10 mouse cellular contexts compared by ENCODE assay signal in genomic region chr8:94735426-94736094, GRCm38 (mm10). TPM values are rescaled to one million over a fixed set of nuclear protein-coding genes. Genes with fewer than 3 reads are reported as not detected.
DNase-seq lines count a peak whose midpoint lies in the region; ATAC-seq lines count a peak whose summit lies in the region.
"Had no signal": no experiment of that assay in that cellular context is flagged by ENCODE, and none has a peak within 500 bp of the region (broad histone marks: within the 10 kb centered on the region; RNA-seq: fewer than 3 reads in every experiment).

No protein-coding gene starts in this region.

- H3K36me3 ChIP-seq in heart, embryonic 11.5 days (ENCODE audit: control insufficient read depth, insufficient read depth, low read length): no peaks in the 10 kb centered on the region
- no peaks in the 10 kb centered on the region for H3K36me3 ChIP-seq in liver, embryonic 15.5 days (replicated peaks)
- no peaks in the 10 kb centered on the region for H3K36me3 ChIP-seq in forebrain, embryonic 16.5 days (ENCODE audit: control insufficient read depth, insufficient read depth)

- peak overlapping the region; percentile 27; the same call in 1 of the 2 replicates for H3K4me2 ChIP-seq in heart, embryonic 11.5 days
- H3K4me2 ChIP-seq in liver, embryonic 15.5 days: peak overlapping the region; percentile 66
- no peak overlapping the region for H3K4me2 ChIP-seq in forebrain, embryonic 16.5 days (ENCODE audit: low read length)

- H3K9ac ChIP-seq in heart, embryonic 11.5 days (ENCODE audit: low read depth, low read length): 0 out of 2 replicates have a peak overlapping the region, but pooled peaks have one; percentile 46
- peak overlapping the region; percentile 67 for H3K9ac ChIP-seq in liver, embryonic 15.5 days
- H3K9ac ChIP-seq in forebrain, embryonic 16.5 days (replicated peaks; ENCODE audit: low read depth, low read length): no peak overlapping the region

- H3K27me3 ChIP-seq in heart, embryonic 11.5 days (ENCODE audit: control insufficient read depth, insufficient read depth, low read length): no peaks in the 10 kb centered on the region
- H3K27me3 ChIP-seq in liver, embryonic 15.5 days: peaks cover 13% of the 10 kb centered on the region
- no peaks in the 10 kb centered on the region for H3K27me3 ChIP-seq in forebrain, embryonic 16.5 days (replicated peaks; ENCODE audit: control insufficient read depth, insufficient read depth, low read length)

- ATAC-seq in heart, embryonic 11.5 days (replicated peaks; ENCODE audit: insufficient number of reproducible peaks, low FRiP score, low TSS enrichment): no peak; the same call in 1 of the 2 replicates
- no peak for ATAC-seq in liver, embryonic 15.5 days (ENCODE audit: insufficient read depth)
- ATAC-seq in forebrain, embryonic 16.5 days: no peak

- no peak overlapping the region for H3K27ac ChIP-seq in heart, embryonic 11.5 days (ENCODE audit: low read depth, low read length)
- peak overlapping the region; percentile 100 for H3K27ac ChIP-seq in liver, embryonic 15.5 days (replicated peaks)
- H3K27ac ChIP-seq in forebrain, embryonic 16.5 days (ENCODE audit: low read length): no peak overlapping the region

- H3K9me3 ChIP-seq in heart, embryonic 11.5 days (replicated peaks; ENCODE audit: control insufficient read depth, low read length): no peaks in the 10 kb centered on the region
- H3K9me3 ChIP-seq in liver, embryonic 15.5 days (replicated peaks): no peaks in the 10 kb centered on the region
- no peaks in the 10 kb centered on the region for H3K9me3 ChIP-seq in forebrain, embryonic 16.5 days (ENCODE audit: control insufficient read depth, low read length)

- WGBS in heart, embryonic 11.5 days (ENCODE audit: insufficient replicate concordance): 53% methylated on average over 4 of the region's 5 CpGs
- whole genome bisulfite sequencing in liver, embryonic 15.5 days (ENCODE audit: insufficient replicate concordance): 51% methylated on average over 5 of the region's 5 CpGs
- WGBS in forebrain, embryonic 16.5 days: 74% methylated on average over 5 of the region's 5 CpGs

- no peak overlapping the region for H3K4me3 ChIP-seq in heart, embryonic 11.5 days (ENCODE audit: low read depth, low read length)
- H3K4me3 ChIP-seq in liver, embryonic 15.5 days (replicated peaks): peak overlapping the region; percentile 15
- H3K4me3 ChIP-seq in forebrain, embryonic 16.5 days (replicated peaks; ENCODE audit: low read length): no peak overlapping the region

- peak; percentile 10 for DNase-seq in urinary bladder, postnatal 25 days (ENCODE audit: low spot score)
- DNase-seq in urinary bladder, postnatal 10 days (ENCODE audit: low spot score): no peak
- DNase-seq in cerebellum, adult 11-12 months: no peak
- DNase-seq in layer of hippocampus, adult 8-10 months (ENCODE audit: low spot score in 2 of 2): no peak
- no peak for DNase-seq in right cerebral cortex, postnatal 25 days
- DNase-seq: layer of hippocampus, postnatal 36 days; right cerebral cortex, adult 18-20 months had no signal

- peaks cover 3% of the 10 kb centered on the region for H3K4me1 ChIP-seq in heart, embryonic 11.5 days (ENCODE audit: control insufficient read depth, insufficient read depth, low read length)
- peaks cover 57% of the 10 kb centered on the region for H3K4me1 ChIP-seq in liver, embryonic 15.5 days (replicated peaks)
- no peaks in the 10 kb centered on the region for H3K4me1 ChIP-seq in forebrain, embryonic 16.5 days (replicated peaks; ENCODE audit: control insufficient read depth, insufficient read depth, low read length)

RNA-seq across cellular contexts. Expression of gene Ccl22, which starts 9.8 kb away (rescaled TPM):
- not detected in 2 replicates for polyA plus RNA-seq in heart, embryonic 11.5 days (2014; fragmentation: Nextera tagmentation; extraction: Ambion mirVana)
- polyA plus RNA-seq in liver, embryonic 15.5 days (2015; fragmentation: Nextera tagmentation; extraction: Ambion mirVana): 0.32 and 0.37 TPM in 2 replicates
- total RNA-seq in layer of hippocampus, adult 8-10 months (2022): under 1 TPM in 2 of 4 experiments, not detected in 2; 0.33 to 0.40 TPM
- polyA plus RNA-seq in forebrain, embryonic 16.5 days (2015; fragmentation: Nextera tagmentation; extraction: Ambion mirVana): not detected in 2 replicates
- total RNA-seq: layer of hippocampus, postnatal 36 days had no signal

RNA-seq across cellular contexts. Expression of gene Cx3cl1, which starts 36.2 kb away (rescaled TPM):
- polyA plus RNA-seq in heart, embryonic 11.5 days (2014; fragmentation: Nextera tagmentation; extraction: Ambion mirVana): 8.8 and 11.2 TPM in 2 replicates
- 0.33 and 0.54 TPM in 2 replicates for polyA plus RNA-seq in liver, embryonic 15.5 days (2015; fragmentation: Nextera tagmentation; extraction: Ambion mirVana)
- 100 to 1,000 TPM; 333 to 386 (median 359) TPM for total RNA-seq in layer of hippocampus, adult 8-10 months (2022)
- polyA plus RNA-seq in forebrain, embryonic 16.5 days (2015; fragmentation: Nextera tagmentation; extraction: Ambion mirVana): 15.1 and 23.8 TPM in 2 replicates

RNA-seq across cellular contexts. Expression of gene Pllp, which starts 39.5 kb away (rescaled TPM):
- not detected in 2 replicates for polyA plus RNA-seq in heart, embryonic 11.5 days (2014; fragmentation: Nextera tagmentation; extraction: Ambion mirVana)
- 0.37 and 0.89 TPM in 2 replicates for polyA plus RNA-seq in liver, embryonic 15.5 days (2015; fragmentation: Nextera tagmentation; extraction: Ambion mirVana)
- 10 to 100 TPM; 29.6 to 61.0 (median 49.6) TPM for total RNA-seq in layer of hippocampus, adult 8-10 months (2022)
- 1.6 and 1.7 TPM in 2 replicates for polyA plus RNA-seq in forebrain, embryonic 16.5 days (2015; fragmentation: Nextera tagmentation; extraction: Ambion mirVana)
